Mouse (Mus musculus) heart, adult 18-20 months (tissue): Measurements from ENCODE around the gene Vmn1r184. TPM values are rescaled to one million over a fixed set of nuclear protein-coding genes. Genes with fewer than 3 reads are reported as not detected.
"Not testable (repeated sequence)": the region's sequence is repeated elsewhere in the genome, so short reads cannot be mapped to it uniquely, and the experiment has no call there.

Experiments used
- DNase-seq, 2 experiments: peaks; one replicate each; pipeline ENCODE4 v3.0.0; 2021 to 2022; ENCODE audit warnings: mixed read lengths in 1 of 2
- long read RNA-seq, 2 experiments: library from polyadenylated mRNA; stranded (forward); transcript quantifications; one replicate each; pipeline ENCODE4 v2.0.0; 2021
- total RNA-seq, 2 experiments: library from RNA; stranded (reverse); gene quantifications; 2 replicates each; pipeline ENCODE4 v1.2.3; 2021

Vmn1r184 gene
- not detected for total RNA-seq
- long read RNA-seq, experiment 1: 0 reads
- long read RNA-seq, experiment 2: 0 reads

- DNase-seq: not testable (repeated sequence)
These were observed at the start of gene Vmn1r184 for GRCm38 (mm10) chr7:26260034-26260433. Gene Vmn1r184 (plus strand): TSS chr7:26260334.

- not testable (repeated sequence) for DNase-seq
These were observed 43.5 kb downstream of the Vmn1r184 start for GRCm38 (mm10) chr7:26303429-26304166.

GRCm38 (mm10) chr7:26306926-26307325, 46.8 kb downstream of the Vmn1r184 start, which contains the start of gene Cyp2a4:
Gene Cyp2a4 (plus strand): TSS chr7:26307169.
- not testable (repeated sequence) for DNase-seq

- not testable (repeated sequence) for DNase-seq
These were observed 51.7 kb downstream of the Vmn1r184 start for GRCm38 (mm10) chr7:26311786-26312185.

GRCm38 (mm10) chr7:26315194-26315593, 55.1 kb downstream of the Vmn1r184 start:
- not testable (repeated sequence) for DNase-seq

- not testable (repeated sequence) for DNase-seq
These were observed 55.7 kb downstream of the Vmn1r184 start for GRCm38 (mm10) chr7:26315809-26316208.

Other genes starting within 250 kb of the Vmn1r184 start
- gene Cyp2b13, start 198.8 kb upstream of the Vmn1r184 start, total RNA-seq: under 1 TPM in 1 of 2 experiments, not detected in 1; 0.21 TPM
- not detected for gene Cyp2b9, start 86.9 kb upstream of the Vmn1r184 start, total RNA-seq
- under 1 TPM in 1 of 2 experiments, not detected in 1; 0.18 TPM for gene Cyp2a4, start 46.8 kb downstream of the Vmn1r184 start, total RNA-seq
- not detected for gene Nlrp9c, start 143.4 kb downstream of the Vmn1r184 start, total RNA-seq
- not detected for gene Nlrp4a, start 174.8 kb downstream of the Vmn1r184 start, total RNA-seq